Mouse (Mus musculus) megakaryocyte progenitor cell, adult 5-6 weeks (primary cell): ENCODE measurements around the gene Ceacam19. TPM values are rescaled to one million over a fixed set of nuclear protein-coding genes. Genes with fewer than 3 reads are reported as not detected.
"Not testable (repeated sequence)": the region's sequence is repeated elsewhere in the genome, so short reads cannot be mapped to it uniquely, and the experiment has no call there.

Experiments used
- ATAC-seq: replicated peaks from 2 replicates; pipeline ENCODE4 v1.8.0; 2016; ENCODE audit warnings: mild to moderate bottlenecking, moderate TSS enrichment, inconsistent platforms; ENCODE audit not compliant: poor library complexity
- total RNA-seq, 2 experiments: library from RNA; stranded (forward) in 1 of 2; stranded (reverse) in 1 of 2; fragments of 157-497, 149-512 nt in 1 of 2; fragments of 200-1000 nt in 1 of 2; gene quantifications; 2 replicates each; pipeline versions ENCODE4 v1.2.3 to v1.2.4; 2015 to 2017

Gene Ceacam19
- not detected in 2 replicates for total RNA-seq (2015)
- 0.03 TPM in 1 of 2 replicates, not detected in the other for total RNA-seq (2017)

GRCm38 (mm10) chr7:19887849-19888248, at the start of gene Ceacam19:
Gene Ceacam19, minus strand, starts transcription at chr7:19887965.
- ATAC-seq = no peak

GRCm38 (mm10) chr7:19937229-19937821, 49.6 kb upstream of the Ceacam19 start:
- no peak for ATAC-seq

- no peak for ATAC-seq
Observed at GRCm38 (mm10) chr7:19935961-19936360, 48.2 kb upstream of the Ceacam19 start.

GRCm38 (mm10) chr7:19935171-19935751, 47.5 kb upstream of the Ceacam19 start:
- ATAC-seq = peak; percentile 54

GRCm38 (mm10) chr7:19932877-19933809, 45.4 kb upstream of the Ceacam19 start:
- ATAC-seq = peak; percentile 42

- no peak for ATAC-seq
Observed at GRCm38 (mm10) chr7:19932133-19932876, 44.5 kb upstream of the Ceacam19 start.

- not testable (repeated sequence) for ATAC-seq
Observed at GRCm38 (mm10) chr7:19930481-19930880, 42.7 kb upstream of the Ceacam19 start.

GRCm38 (mm10) chr7:19928486-19928885, 40.7 kb upstream of the Ceacam19 start:
- no peak for ATAC-seq

- ATAC-seq = peak; percentile 59
Observed at GRCm38 (mm10) chr7:19926849-19927480, 39.2 kb upstream of the Ceacam19 start.

- ATAC-seq = no peak
Observed at GRCm38 (mm10) chr7:19925376-19925775, 37.6 kb upstream of the Ceacam19 start.

- ATAC-seq = no peak
Observed at GRCm38 (mm10) chr7:19923797-19924196, 36.0 kb upstream of the Ceacam19 start.

GRCm38 (mm10) chr7:19923354-19923753, 35.6 kb upstream of the Ceacam19 start:
- ATAC-seq = peak; percentile 33; the same call in 1 of the 2 replicates

GRCm38 (mm10) chr7:19920506-19921261, 32.9 kb upstream of the Ceacam19 start, which contains the start of gene Pvr:
Gene Pvr, minus strand, starts transcription at chr7:19921160.
- peak; percentile 81 for ATAC-seq

- no peak for ATAC-seq
Observed at GRCm38 (mm10) chr7:19920166-19920505, 32.4 kb upstream of the Ceacam19 start.

- ATAC-seq = no peak
Observed at GRCm38 (mm10) chr7:19914558-19914957, 26.8 kb upstream of the Ceacam19 start.

- ATAC-seq = no peak
Observed at GRCm38 (mm10) chr7:19911695-19912524, 24.1 kb upstream of the Ceacam19 start.

GRCm38 (mm10) chr7:19911292-19911658, 23.5 kb upstream of the Ceacam19 start:
- ATAC-seq = no peak

GRCm38 (mm10) chr7:19910421-19911291, 22.9 kb upstream of the Ceacam19 start:
- peak; percentile 98 for ATAC-seq
